Mouse (Mus musculus): ENCODE results near the gene Pdzph1. TPM values are rescaled to one million over a fixed set of nuclear protein-coding genes. Genes with fewer than 3 reads are reported as not detected.

Gene Pdzph1
- polyA plus RNA-seq, 1 experiment from 2014 or later: 0.19 TPM

- no peak overlapping the region for H3K4me3 ChIP-seq
- DNase-seq (ENCODE audit: low spot score): no peak
- H3K9me3 ChIP-seq: no peaks in the 10 kb centered on the region
- H3K4me1 ChIP-seq: no peaks in the 10 kb centered on the region
- WGBS: 66% methylated on average over 7 of the region's 7 CpGs
- no peaks in the 10 kb centered on the region for H3K27me3 ChIP-seq (ENCODE audit: insufficient read depth, poor library complexity, severe bottlenecking)
- H3K27ac ChIP-seq: no peak overlapping the region
- H3K36me3 ChIP-seq: no peaks in the 10 kb centered on the region
These were observed 79.6 kb downstream of the Pdzph1 start for GRCm38 (mm10) chr17:58911564-58911963.

- Histone ChIP-seq H3K36me3 (no peaks in the 10 kb centered on the region), H3K27me3 (ENCODE audit: insufficient read depth, poor library complexity, severe bottlenecking) (no peaks in the 10 kb centered on the region), H3K27ac (no peak overlapping the region), H3K4me1 (no peaks in the 10 kb centered on the region), H3K4me3 (no peak overlapping the region), H3K9me3 (no peaks in the 10 kb centered on the region)
- 36% methylated on average over 8 of the region's 8 CpGs for WGBS
- no peak for DNase-seq (ENCODE audit: low spot score)
These were observed 82.0 kb downstream of the Pdzph1 start for GRCm38 (mm10) chr17:58909061-58909661.

- H3K27me3 ChIP-seq (ENCODE audit: insufficient read depth, poor library complexity, severe bottlenecking): no peaks in the 10 kb centered on the region
- H3K4me1 ChIP-seq: no peaks in the 10 kb centered on the region
- H3K36me3 ChIP-seq: no peaks in the 10 kb centered on the region
- WGBS: 72% methylated on average over 2 of the region's 2 CpGs
- no peak overlapping the region for H3K4me3 ChIP-seq
- no peaks in the 10 kb centered on the region for H3K9me3 ChIP-seq
- DNase-seq (ENCODE audit: low spot score): no peak
- H3K27ac ChIP-seq: no peak overlapping the region
These were observed 85.2 kb downstream of the Pdzph1 start for GRCm38 (mm10) chr17:58906001-58906400.

GRCm38 (mm10) chr17:58891488-58892210, 99.5 kb downstream of the Pdzph1 start:
- Histone ChIP-seq H3K27ac (no peak overlapping the region), H3K27me3 (ENCODE audit: insufficient read depth, poor library complexity, severe bottlenecking) (no peaks in the 10 kb centered on the region), H3K9me3 (no peaks in the 10 kb centered on the region), H3K4me1 (no peaks in the 10 kb centered on the region), H3K36me3 (no peaks in the 10 kb centered on the region), H3K4me3 (no peak overlapping the region)
- no peak for DNase-seq (ENCODE audit: low spot score)
- 62% methylated on average over 4 of the region's 4 CpGs for WGBS

- Histone ChIP-seq H3K36me3 (no peaks in the 10 kb centered on the region), H3K9me3 (no peaks in the 10 kb centered on the region), H3K27ac (no peak overlapping the region), H3K27me3 (ENCODE audit: insufficient read depth, poor library complexity, severe bottlenecking) (no peaks in the 10 kb centered on the region), H3K4me1 (no peaks in the 10 kb centered on the region), H3K4me3 (no peak overlapping the region)
- 78% methylated on average over 4 of the region's 4 CpGs for WGBS
- DNase-seq (ENCODE audit: low spot score): no peak
These were observed 101.1 kb downstream of the Pdzph1 start for GRCm38 (mm10) chr17:58889905-58890645.

GRCm38 (mm10) chr17:58884393-58884792, 106.8 kb downstream of the Pdzph1 start:
- no peaks in the 10 kb centered on the region for H3K36me3 ChIP-seq
- no peaks in the 10 kb centered on the region for H3K9me3 ChIP-seq
- H3K4me3 ChIP-seq: no peak overlapping the region
- H3K27ac ChIP-seq: no peak overlapping the region
- H3K4me1 ChIP-seq: no peaks in the 10 kb centered on the region
- H3K27me3 ChIP-seq (ENCODE audit: insufficient read depth, poor library complexity, severe bottlenecking): no peaks in the 10 kb centered on the region
- WGBS: 78% methylated on average over 1 of the region's 1 CpGs
- no peak for DNase-seq (ENCODE audit: low spot score)

- Histone ChIP-seq H3K27ac (no peak overlapping the region), H3K4me1 (no peaks in the 10 kb centered on the region), H3K27me3 (ENCODE audit: insufficient read depth, poor library complexity, severe bottlenecking) (no peaks in the 10 kb centered on the region), H3K4me3 (no peak overlapping the region), H3K36me3 (no peaks in the 10 kb centered on the region), H3K9me3 (no peaks in the 10 kb centered on the region)
- WGBS: 60% methylated on average over 1 of the region's 1 CpGs
- no peak for DNase-seq (ENCODE audit: low spot score)
These were observed 117.8 kb downstream of the Pdzph1 start for GRCm38 (mm10) chr17:58873356-58873755.

GRCm38 (mm10) chr17:58870795-58871194, 120.4 kb downstream of the Pdzph1 start:
- no peak for DNase-seq (ENCODE audit: low spot score)
- no peaks in the 10 kb centered on the region for H3K9me3 ChIP-seq
- no peak overlapping the region for H3K27ac ChIP-seq
- no peak overlapping the region for H3K4me3 ChIP-seq
- no peaks in the 10 kb centered on the region for H3K36me3 ChIP-seq
- no peaks in the 10 kb centered on the region for H3K27me3 ChIP-seq (ENCODE audit: insufficient read depth, poor library complexity, severe bottlenecking)
- H3K4me1 ChIP-seq: no peaks in the 10 kb centered on the region

Other genes with a start within 250 kb of the Pdzph1 start
- gene Nudt12, start 22.0 kb upstream of the Pdzph1 start, polyA plus RNA-seq (2016; fragmentation: Nextera tagmentation; extraction: Ambion mirVana): 7.8 and 8.5 TPM in 2 replicates